Mouse (Mus musculus): ENCODE data around the gene Adora2b.

GRCm38 (mm10) chr11:62280675-62281600 lies 32.2 kb downstream of the Adora2b start, which contains the start of the genes Zswim7 and Ttc19:
- TF ChIP-seq CTCF (IDR thresholded peaks at IDR 0.05; ENCODE audit: low read depth, low read length): peak; percentile 44
- peak; percentile 69; the same call in 1 of the 2 replicates for TF ChIP-seq POLR2A (IDR thresholded peaks at IDR 0.05; ENCODE audit: extremely low read depth, insufficient read depth, low read length)
